Mouse (Mus musculus): ENCODE data around the gene Prmt8. TPM values are rescaled to one million over a fixed set of nuclear protein-coding genes. Genes with fewer than 3 reads are reported as not detected.

Prmt8 gene
- polyA plus RNA-seq, 1 experiment from 2014 or later: 0.09 TPM

- Histone ChIP-seq H3K27me3 (ENCODE audit: control insufficient read depth, insufficient read depth, low read length) (no peaks in the 10 kb centered on the region), H3K4me1 (ENCODE audit: control insufficient read depth in 2 of 2, insufficient read depth in 2 of 2, low read length in 2 of 2) (peaks cover 4% of the 10 kb centered on the region in 2 experiments; a peak in 2 of 4 replicates), H3K9me3 (ENCODE audit: control insufficient read depth, low read length) (no peaks in the 10 kb centered on the region), H3K4me2 (ENCODE audit: low read length) (no peak overlapping the region), H3K27ac (replicated peaks in 1 of 2; ENCODE audit: control insufficient read depth in 1 of 2, insufficient read depth in 1 of 2, low read depth in 2 of 2, low read length in 2 of 2) (no peak overlapping the region), H3K9ac (ENCODE audit: low read length) (no peak overlapping the region), H3K4me3 (ENCODE audit: control insufficient read depth in 1 of 2, insufficient read depth in 1 of 2, low read depth in 1 of 2, low read length in 2 of 2) (no peak overlapping the region), H3K36me3 (ENCODE audit: control insufficient read depth, insufficient read depth, low read length) (no peaks in the 10 kb centered on the region)
- 76% methylated on average over 7 of the region's 7 CpGs for WGBS
- ATAC-seq (ENCODE audit: insufficient number of reproducible peaks, insufficient read depth, low FRiP score, low read depth): no peak
These were observed 107.5 kb downstream of the Prmt8 start for GRCm38 (mm10) chr6:127661717-127662292.

- H3K9ac ChIP-seq (ENCODE audit: low read length): no peak overlapping the region
- peaks cover 4% of the 10 kb centered on the region in 2 experiments; a peak in 2 of 4 replicates for H3K4me1 ChIP-seq (ENCODE audit: control insufficient read depth in 2 of 2, insufficient read depth in 2 of 2, low read length in 2 of 2)
- no peaks in the 10 kb centered on the region for H3K27me3 ChIP-seq (ENCODE audit: control insufficient read depth, insufficient read depth, low read length)
- 68% methylated on average over 4 of the region's 4 CpGs for whole genome bisulfite sequencing
- H3K4me2 ChIP-seq (ENCODE audit: low read length): no peak overlapping the region
- no peak overlapping the region for H3K27ac ChIP-seq (replicated peaks in 1 of 2; ENCODE audit: control insufficient read depth in 1 of 2, insufficient read depth in 1 of 2, low read depth in 2 of 2, low read length in 2 of 2)
- no peak for ATAC-seq (ENCODE audit: insufficient number of reproducible peaks, insufficient read depth, low FRiP score, low read depth)
- H3K36me3 ChIP-seq (ENCODE audit: control insufficient read depth, insufficient read depth, low read length): no peaks in the 10 kb centered on the region
- no peak overlapping the region for H3K4me3 ChIP-seq (ENCODE audit: control insufficient read depth in 1 of 2, insufficient read depth in 1 of 2, low read depth in 1 of 2, low read length in 2 of 2)
- H3K9me3 ChIP-seq (ENCODE audit: control insufficient read depth, low read length): 0 out of 2 replicates have a peak, but pooled peaks cover 3% of the 10 kb centered on the region
These were observed 109.3 kb downstream of the Prmt8 start for GRCm38 (mm10) chr6:127659966-127660365.

- H3K4me2 ChIP-seq (ENCODE audit: low read length): no peak overlapping the region
- no peak; the same call in 1 of the 2 replicates for ATAC-seq (ENCODE audit: insufficient number of reproducible peaks, insufficient read depth, low FRiP score, low read depth)
These were observed 109.8 kb downstream of the Prmt8 start for GRCm38 (mm10) chr6:127659472-127659871.

GRCm38 (mm10) chr6:127657152-127657551, 112.1 kb downstream of the Prmt8 start:
- Histone ChIP-seq H3K27me3 (ENCODE audit: control insufficient read depth, insufficient read depth, low read length) (no peaks in the 10 kb centered on the region), H3K4me1 (ENCODE audit: control insufficient read depth in 2 of 2, insufficient read depth in 2 of 2, low read length in 2 of 2) (peaks cover 2 to 4% of the 10 kb centered on the region in 2 experiments; a peak in 2 of 4 replicates), H3K36me3 (ENCODE audit: control insufficient read depth, insufficient read depth, low read length) (no peaks in the 10 kb centered on the region), H3K4me3 (ENCODE audit: control insufficient read depth in 1 of 2, insufficient read depth in 1 of 2, low read depth in 1 of 2, low read length in 2 of 2) (no peak overlapping the region), H3K9ac (ENCODE audit: low read length) (no peak overlapping the region), H3K27ac (replicated peaks in 1 of 2; ENCODE audit: control insufficient read depth in 1 of 2, insufficient read depth in 1 of 2, low read depth in 2 of 2, low read length in 2 of 2) (no peak overlapping the region), H3K9me3 (ENCODE audit: control insufficient read depth, low read length) (peaks cover 21% of the 10 kb centered on the region), H3K4me2 (ENCODE audit: low read length) (no peak overlapping the region)
- WGBS: 81% methylated on average over 11 of the region's 11 CpGs
- no peak for ATAC-seq (ENCODE audit: insufficient number of reproducible peaks, insufficient read depth, low FRiP score, low read depth)

More at GRCm38 (mm10) chr6:127659472-127659871, 109.8 kb downstream of the Prmt8 start:
- WGBS: 46% methylated on average over 5 of the region's 5 CpGs
- Histone ChIP-seq H3K27ac (replicated peaks in 1 of 2; ENCODE audit: control insufficient read depth in 1 of 2, insufficient read depth in 1 of 2, low read depth in 2 of 2, low read length in 2 of 2) (no peak overlapping the region), H3K36me3 (ENCODE audit: control insufficient read depth, insufficient read depth, low read length) (no peaks in the 10 kb centered on the region), H3K9me3 (ENCODE audit: control insufficient read depth, low read length) (peaks cover 7% of the 10 kb centered on the region), H3K27me3 (ENCODE audit: control insufficient read depth, insufficient read depth, low read length) (no peaks in the 10 kb centered on the region), H3K4me3 (ENCODE audit: control insufficient read depth in 1 of 2, insufficient read depth in 1 of 2, low read depth in 1 of 2, low read length in 2 of 2) (no peak overlapping the region), H3K9ac (ENCODE audit: low read length) (no peak overlapping the region), H3K4me1 (ENCODE audit: control insufficient read depth in 2 of 2, insufficient read depth in 2 of 2, low read length in 2 of 2) (peaks cover 4% of the 10 kb centered on the region in 2 experiments; a peak in 2 of 4 replicates)

GRCm38 (mm10) chr6:127655988-127656387, 113.3 kb downstream of the Prmt8 start:
- 50% methylated on average over 4 of the region's 4 CpGs for WGBS
- no peak overlapping the region for H3K9ac ChIP-seq (ENCODE audit: low read length)

GRCm38 (mm10) chr6:127641077-127641801, 128.0 kb downstream of the Prmt8 start:
- Histone ChIP-seq H3K4me1 (ENCODE audit: control insufficient read depth in 2 of 2, insufficient read depth in 2 of 2, low read length in 2 of 2) (peaks cover 3 to 6% of the 10 kb centered on the region in 2 experiments; a peak in 3 of 4 replicates), H3K27me3 (ENCODE audit: control insufficient read depth, insufficient read depth, low read length) (no peaks in the 10 kb centered on the region), H3K4me3 (ENCODE audit: control insufficient read depth in 1 of 2, insufficient read depth in 1 of 2, low read depth in 1 of 2, low read length in 2 of 2) (no peak overlapping the region), H3K4me2 (ENCODE audit: low read length) (no peak overlapping the region), H3K36me3 (ENCODE audit: control insufficient read depth, insufficient read depth, low read length) (no peaks in the 10 kb centered on the region), H3K9ac (ENCODE audit: low read length) (no peak overlapping the region), H3K27ac (replicated peaks in 1 of 2; ENCODE audit: control insufficient read depth in 1 of 2, insufficient read depth in 1 of 2, low read depth in 2 of 2, low read length in 2 of 2) (no peak overlapping the region), H3K9me3 (ENCODE audit: control insufficient read depth, low read length) (no peaks in the 10 kb centered on the region)
- 42% methylated on average over 8 of the region's 8 CpGs for whole genome bisulfite sequencing
- ATAC-seq (ENCODE audit: insufficient number of reproducible peaks, insufficient read depth, low FRiP score, low read depth): no peak

More at GRCm38 (mm10) chr6:127655988-127656387, 113.3 kb downstream of the Prmt8 start:
- Histone ChIP-seq H3K4me3 (ENCODE audit: control insufficient read depth in 1 of 2, insufficient read depth in 1 of 2, low read depth in 1 of 2, low read length in 2 of 2) (no peak overlapping the region), H3K27ac (replicated peaks in 1 of 2; ENCODE audit: control insufficient read depth in 1 of 2, insufficient read depth in 1 of 2, low read depth in 2 of 2, low read length in 2 of 2) (no peak overlapping the region), H3K9me3 (ENCODE audit: control insufficient read depth, low read length) (peaks cover 21% of the 10 kb centered on the region), H3K36me3 (ENCODE audit: control insufficient read depth, insufficient read depth, low read length) (no peaks in the 10 kb centered on the region), H3K4me2 (ENCODE audit: low read length) (no peak overlapping the region), H3K27me3 (ENCODE audit: control insufficient read depth, insufficient read depth, low read length) (no peaks in the 10 kb centered on the region), H3K4me1 (ENCODE audit: control insufficient read depth in 2 of 2, insufficient read depth in 2 of 2, low read length in 2 of 2) (peaks cover 0 to 4% of the 10 kb centered on the region in 2 experiments; a peak in 1 of 4 replicates)
- ATAC-seq (ENCODE audit: insufficient number of reproducible peaks, insufficient read depth, low FRiP score, low read depth): no peak

Data from heart, embryonic 14.5 days (tissue).